Mouse (Mus musculus) ovary, postnatal 36 days (tissue): ENCODE results near the gene Rgs7.
A peak's percentile ranks its signal among the peaks of the same experiment; 100 is the strongest.

Experiments
- DNase-seq: peaks from one replicate; pipeline ENCODE4 v3.0.0; 2022; ENCODE audit warnings: low spot score, mixed read lengths

Rgs7 gene

GRCm38 (mm10) chr1:175491861-175492682 lies at the start of gene Rgs7:
Gene Rgs7, minus strand, starts transcription at chr1:175492500.
- DNase-seq = peak; percentile 61

GRCm38 (mm10) chr1:175540700-175541099 lies 48.4 kb upstream of the Rgs7 start:
- no peak for DNase-seq

GRCm38 (mm10) chr1:175537321-175537720 lies 45.0 kb upstream of the Rgs7 start:
- DNase-seq = no peak

GRCm38 (mm10) chr1:175529858-175530257 lies 37.6 kb upstream of the Rgs7 start:
- peak; percentile 18 for DNase-seq

- DNase-seq = no peak
Measured at GRCm38 (mm10) chr1:175524626-175525294, 32.5 kb upstream of the Rgs7 start.

- no peak for DNase-seq
Measured at GRCm38 (mm10) chr1:175523572-175523971, 31.3 kb upstream of the Rgs7 start.

GRCm38 (mm10) chr1:175514543-175514942 lies 22.2 kb upstream of the Rgs7 start:
- DNase-seq = no peak

- no peak for DNase-seq
Measured at GRCm38 (mm10) chr1:175512173-175512572, 19.9 kb upstream of the Rgs7 start.

- DNase-seq = no peak
Measured at GRCm38 (mm10) chr1:175509989-175510388, 17.7 kb upstream of the Rgs7 start.

GRCm38 (mm10) chr1:175492683-175493043 lies 363 bp upstream of the Rgs7 start:
- no peak for DNase-seq

- no peak for DNase-seq
Measured at GRCm38 (mm10) chr1:175491511-175491860, 814 bp downstream of the Rgs7 start.

GRCm38 (mm10) chr1:175485109-175485508 lies 7.2 kb downstream of the Rgs7 start:
- no peak for DNase-seq

GRCm38 (mm10) chr1:175473060-175473459 lies 19.2 kb downstream of the Rgs7 start:
- DNase-seq = no peak

GRCm38 (mm10) chr1:175469087-175469788 lies 23.1 kb downstream of the Rgs7 start:
- no peak for DNase-seq

- no peak for DNase-seq
Measured at GRCm38 (mm10) chr1:175464566-175464965, 27.7 kb downstream of the Rgs7 start.

- DNase-seq = no peak
Measured at GRCm38 (mm10) chr1:175462351-175462750, 29.9 kb downstream of the Rgs7 start.

GRCm38 (mm10) chr1:175454041-175454636 lies 38.2 kb downstream of the Rgs7 start:
- DNase-seq = no peak

- no peak for DNase-seq
Measured at GRCm38 (mm10) chr1:175448017-175448416, 44.3 kb downstream of the Rgs7 start.

- no peak for DNase-seq
Measured at GRCm38 (mm10) chr1:175442939-175443338, 49.4 kb downstream of the Rgs7 start.

- no peak for DNase-seq
Measured at GRCm38 (mm10) chr1:175442025-175442424, 50.3 kb downstream of the Rgs7 start.

- no peak for DNase-seq
Measured at GRCm38 (mm10) chr1:175433622-175434204, 58.6 kb downstream of the Rgs7 start.

GRCm38 (mm10) chr1:175433128-175433527 lies 59.2 kb downstream of the Rgs7 start:
- DNase-seq = no peak
